Mouse (Mus musculus) kidney, postnatal 10 days (tissue): ENCODE data around the gene Trpm8.

Source experiments
- DNase-seq: peaks from one replicate; pipeline ENCODE4 v3.0.0; 2021; ENCODE audit warnings: mixed read lengths

Trpm8 gene

GRCm38 (mm10) chr1:88286136-88286845, 8.8 kb downstream of the Trpm8 start:
- DNase-seq, result peak; percentile 22

GRCm38 (mm10) chr1:88286887-88287696, 9.6 kb downstream of the Trpm8 start:
- DNase-seq, result no peak

- DNase-seq, result peak; percentile 85
These were observed 10.2 kb downstream of the Trpm8 start for GRCm38 (mm10) chr1:88287697-88287980.

GRCm38 (mm10) chr1:88288056-88288788, 10.8 kb downstream of the Trpm8 start:
- DNase-seq, result peak; percentile 30

GRCm38 (mm10) chr1:88288789-88289127, 11.3 kb downstream of the Trpm8 start:
- DNase-seq, result no peak

GRCm38 (mm10) chr1:88289152-88289551, 11.7 kb downstream of the Trpm8 start:
- no peak for DNase-seq

GRCm38 (mm10) chr1:88289917-88290316, 12.5 kb downstream of the Trpm8 start:
- DNase-seq, result peak; percentile 77

- DNase-seq, result no peak
These were observed 13.1 kb downstream of the Trpm8 start for GRCm38 (mm10) chr1:88290511-88290910.

GRCm38 (mm10) chr1:88291409-88292005, 14.0 kb downstream of the Trpm8 start:
- no peak for DNase-seq

- no peak for DNase-seq
These were observed 14.6 kb downstream of the Trpm8 start for GRCm38 (mm10) chr1:88292057-88292456.

GRCm38 (mm10) chr1:88294650-88295049, 17.2 kb downstream of the Trpm8 start:
- DNase-seq, result peak; percentile 19

GRCm38 (mm10) chr1:88296171-88296920, 18.9 kb downstream of the Trpm8 start:
- DNase-seq, result no peak

- DNase-seq, result no peak
These were observed 20.2 kb downstream of the Trpm8 start for GRCm38 (mm10) chr1:88297480-88298258.

- DNase-seq, result no peak
These were observed 21.4 kb downstream of the Trpm8 start for GRCm38 (mm10) chr1:88298686-88299528.

- no peak for DNase-seq
These were observed 22.1 kb downstream of the Trpm8 start for GRCm38 (mm10) chr1:88299529-88299945.

GRCm38 (mm10) chr1:88300301-88301050, 23.0 kb downstream of the Trpm8 start:
- DNase-seq, result no peak

- no peak for DNase-seq
These were observed 23.9 kb downstream of the Trpm8 start for GRCm38 (mm10) chr1:88301121-88302014.

GRCm38 (mm10) chr1:88302057-88302740, 24.7 kb downstream of the Trpm8 start:
- no peak for DNase-seq
